Mouse (Mus musculus) mouse embryonic stem cell (cell line): ENCODE results near the gene Arap2.

Experiments used
- in situ Hi-C, 2 experiments: fragments of 300-500 bp; cut with MboI; formaldehyde crosslinking; loops; 1 replicate in 1 of 2; 3 replicates in 1 of 2; pipeline ENCODE4 v1.14.3; 2019 to 2020; ENCODE audit warnings: low sequenced_read_pairs in 2 of 2, low pct_unique_long_range_greater_than_20kb in 1 of 2, mixed read lengths in 1 of 2; ENCODE audit not compliant: unreplicated experiment in 1 of 2

Arap2 gene

DNA sequence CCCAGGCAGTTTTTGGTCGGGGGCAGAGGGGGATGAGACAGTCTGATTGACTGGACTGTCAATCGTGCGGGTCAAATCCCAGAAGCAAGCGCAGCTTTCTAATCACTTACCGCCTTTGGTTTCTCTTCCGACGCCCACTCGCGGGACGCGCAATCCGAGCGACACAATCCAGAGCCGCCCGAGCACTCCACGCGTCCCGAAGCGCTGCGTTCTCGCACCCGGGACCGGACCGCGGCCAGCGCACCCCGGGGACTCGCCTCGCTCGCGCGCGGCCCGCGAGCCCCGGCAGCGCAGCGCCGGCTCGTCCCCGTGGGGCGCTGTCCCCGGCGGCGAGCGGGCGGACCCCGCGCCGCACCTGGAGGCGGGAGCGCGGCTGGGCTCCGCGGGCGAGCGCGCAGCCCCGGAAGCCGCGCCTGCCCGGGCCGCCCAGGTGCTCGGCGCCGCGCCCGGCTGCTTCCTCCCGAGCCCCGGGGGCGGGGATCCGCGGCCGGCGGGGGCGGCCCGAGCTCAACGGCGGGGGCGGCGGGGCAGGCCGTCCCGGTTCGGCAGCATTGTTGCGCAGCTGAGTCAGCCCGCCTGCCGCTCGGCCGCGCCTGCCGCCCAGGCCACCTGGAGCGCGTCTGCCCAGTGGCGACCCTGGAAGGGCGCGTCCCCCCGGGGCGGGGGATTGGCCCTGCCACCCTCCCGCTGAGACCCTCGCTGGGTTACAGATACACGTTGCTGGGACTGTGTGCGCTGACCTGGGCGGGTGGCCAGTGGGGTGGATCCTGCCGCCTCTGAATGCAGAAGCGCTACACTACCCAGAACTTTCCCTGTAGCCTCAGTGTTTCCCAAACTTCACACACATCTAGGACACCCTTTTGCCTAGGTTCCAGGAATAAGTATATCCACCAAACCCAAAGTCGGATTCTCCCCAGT lies at the start of gene Arap2:
Gene Arap2, minus strand, starts transcription at position 376 of the 918 bp plus-strand sequence.
- in situ Hi-C loops = no loop called here

DNA sequence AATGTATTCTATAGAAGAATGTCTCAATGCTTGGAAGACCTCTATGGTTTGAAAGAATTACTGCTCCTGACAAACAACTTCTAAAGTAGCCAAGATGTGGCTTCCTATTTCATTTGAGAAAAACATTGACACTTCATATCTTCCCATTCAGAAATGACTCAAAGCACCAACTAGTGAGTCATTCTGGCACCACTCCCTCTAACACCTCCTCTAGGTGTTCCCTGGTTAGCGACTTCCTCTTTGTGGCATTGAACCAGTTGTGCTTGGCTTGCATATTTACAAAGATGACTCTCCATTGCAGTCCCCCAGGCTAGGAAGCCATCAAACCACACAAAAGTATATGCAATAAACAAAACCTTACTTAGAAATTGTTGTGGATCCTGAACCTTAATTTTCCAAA lies 49.8 kb upstream of the Arap2 start:
- in situ Hi-C loops = no loop called here

DNA sequence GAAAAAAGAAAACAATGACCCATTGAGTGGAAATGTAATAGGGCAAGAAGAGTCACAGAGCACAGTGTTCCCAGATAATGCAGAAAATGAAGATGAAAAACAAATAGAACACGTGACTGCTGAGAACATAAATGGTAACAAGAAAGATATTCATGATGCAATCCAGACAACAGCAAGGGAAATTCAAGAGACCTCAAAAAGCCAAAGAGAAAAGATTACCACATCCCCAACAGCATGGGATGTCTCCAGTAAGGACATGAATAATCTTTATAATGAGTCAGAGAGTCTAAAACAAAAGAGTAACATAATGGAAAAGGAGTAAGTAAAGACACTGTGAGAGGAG lies 48.1 kb upstream of the Arap2 start:
- in situ Hi-C loops = no loop called here

DNA sequence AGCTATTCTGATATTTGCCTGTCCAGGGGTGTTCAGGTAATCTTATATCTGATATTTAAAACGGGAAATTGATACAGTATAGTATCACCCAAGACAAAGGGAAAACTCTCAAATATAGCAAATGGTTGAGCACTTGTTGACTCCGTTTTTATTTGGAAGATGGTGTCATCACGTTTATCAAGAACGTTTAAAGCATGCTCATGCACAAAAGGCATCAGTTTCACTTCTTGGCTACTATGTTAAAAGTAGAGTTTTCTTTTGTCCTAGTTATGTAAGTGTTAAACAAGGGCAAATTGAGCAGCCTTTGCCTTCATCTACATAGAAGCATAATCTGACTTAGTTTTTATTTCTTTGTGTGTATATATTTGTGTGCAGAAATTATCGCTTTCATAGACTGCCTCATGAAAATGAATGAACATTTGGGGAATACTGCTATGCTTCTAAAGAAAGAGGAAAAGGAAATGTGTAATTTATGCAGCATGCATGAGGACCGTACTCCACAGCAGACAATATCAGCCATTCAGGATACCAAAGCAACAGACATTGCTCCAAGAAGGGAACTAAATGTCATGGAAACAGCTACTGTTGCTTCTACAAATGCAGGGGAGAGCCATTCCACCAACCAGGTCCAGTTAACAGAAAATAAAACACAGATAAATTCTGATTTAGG lies 47.6 kb upstream of the Arap2 start, which contains the start of gene Dthd1:
Gene Dthd1, plus strand, starts transcription at position 422 of the 670 bp plus-strand sequence.
- in situ Hi-C loops = no loop called here

DNA sequence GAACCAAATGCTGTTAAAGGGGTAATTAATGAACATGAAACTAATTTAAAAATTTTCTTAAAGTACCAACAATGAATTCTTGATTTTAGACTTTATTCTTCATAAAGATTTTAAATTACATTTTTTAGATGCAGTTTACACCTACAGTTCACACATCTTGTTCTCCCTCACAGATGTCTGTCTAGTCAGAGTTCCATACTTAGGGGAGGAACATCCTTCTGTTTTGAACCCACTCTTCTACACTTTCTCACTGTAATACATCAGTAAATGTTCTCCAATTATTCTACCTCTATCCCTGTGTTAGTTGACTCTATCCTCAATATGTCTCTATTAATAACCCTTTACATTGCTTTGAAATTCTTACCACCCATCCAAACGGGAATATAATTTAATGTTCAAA lies 26.8 kb upstream of the Arap2 start:
- in situ Hi-C loops = no loop called here

- in situ Hi-C loops = no loop called here
Observed at GRCm38 (mm10) chr5:62790921-62791564, 25.1 kb upstream of the Arap2 start.

GRCm38 (mm10) chr5:62786809-62787208 lies 20.9 kb upstream of the Arap2 start:
- in situ Hi-C loops = no loop called here

DNA sequence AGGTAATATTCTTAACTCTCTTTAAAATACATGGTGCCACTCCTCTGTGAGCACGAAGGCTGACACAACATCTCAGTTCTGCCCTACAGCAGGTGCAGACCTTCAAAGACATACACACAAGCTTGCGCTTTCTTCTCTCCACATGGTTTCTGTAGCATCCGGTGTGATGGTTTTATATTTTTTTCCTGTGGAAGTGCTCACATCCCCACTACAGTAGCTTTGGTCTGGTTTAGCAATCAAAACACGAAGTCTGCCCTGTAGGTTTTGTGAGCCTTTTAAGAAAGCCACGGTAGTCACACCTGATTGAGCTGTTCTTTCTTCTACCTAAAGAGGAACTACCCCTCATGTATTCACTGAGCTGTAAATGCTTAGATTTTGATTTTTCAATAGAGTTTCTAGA lies 12.7 kb upstream of the Arap2 start:
- in situ Hi-C loops = no loop called here

GRCm38 (mm10) chr5:62777804-62778203 lies 11.8 kb upstream of the Arap2 start:
- in situ Hi-C loops = no loop called here

- in situ Hi-C loops = no loop called here
Observed at GRCm38 (mm10) chr5:62771775-62772599, 6.0 kb upstream of the Arap2 start.

- in situ Hi-C loops = no loop called here
Observed at GRCm38 (mm10) chr5:62765459-62765783, 538 bp downstream of the Arap2 start.

- in situ Hi-C loops = no loop called here
Observed at GRCm38 (mm10) chr5:62764161-62764560, 1.8 kb downstream of the Arap2 start.

DNA sequence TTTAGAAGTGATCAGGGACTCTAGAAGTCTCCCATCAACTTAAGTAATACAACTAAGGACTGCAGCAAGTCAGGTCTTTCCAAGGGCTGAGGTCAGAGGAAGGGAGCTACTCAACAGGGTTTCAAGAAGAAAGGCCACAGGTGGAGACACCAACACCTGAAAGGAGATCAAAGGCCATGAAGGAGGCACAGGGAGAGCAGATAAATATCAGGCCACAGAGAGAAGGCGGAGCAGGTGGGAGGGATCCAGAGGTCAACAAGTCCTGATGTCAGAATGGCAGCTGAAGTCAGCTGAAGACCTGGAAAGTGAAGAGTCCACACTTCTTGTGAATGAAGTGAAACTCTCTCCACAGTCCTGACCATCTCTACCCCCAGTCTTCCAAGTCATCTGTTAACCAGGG lies 2.9 kb downstream of the Arap2 start:
- in situ Hi-C loops = no loop called here

DNA sequence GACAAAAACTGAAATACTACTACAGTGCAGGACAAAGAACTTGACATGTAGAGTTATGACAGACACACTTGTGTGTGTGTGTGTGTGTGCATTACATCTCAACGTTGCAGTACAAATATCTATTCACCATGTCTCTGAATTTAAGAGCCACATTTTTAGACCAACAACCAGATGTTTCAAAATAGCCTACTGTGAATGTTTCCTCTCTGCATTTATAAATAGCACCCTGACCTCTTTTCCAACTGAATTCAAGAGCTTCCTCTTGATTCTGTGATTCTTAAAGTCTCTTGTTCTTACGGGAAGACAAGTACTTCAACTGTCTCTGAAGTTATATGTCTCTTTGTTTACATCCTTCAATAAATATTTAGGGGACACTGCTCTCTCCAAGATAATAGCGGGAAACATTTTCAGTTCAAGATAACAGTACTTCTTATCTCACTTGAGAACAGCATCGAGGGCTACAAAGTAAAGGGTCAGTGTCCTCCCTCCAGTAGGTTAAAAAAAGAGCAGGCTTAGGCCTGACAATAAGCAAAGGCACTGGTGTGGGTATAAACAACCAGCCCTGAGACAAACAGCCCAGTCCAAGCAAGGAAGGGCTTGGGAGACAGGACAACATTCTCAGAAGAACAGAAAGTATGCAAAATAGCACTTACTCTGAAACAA lies 3.5 kb downstream of the Arap2 start:
- in situ Hi-C loops = no loop called here

- in situ Hi-C loops = no loop called here
Observed at GRCm38 (mm10) chr5:62760791-62761504, 5.0 kb downstream of the Arap2 start.

DNA sequence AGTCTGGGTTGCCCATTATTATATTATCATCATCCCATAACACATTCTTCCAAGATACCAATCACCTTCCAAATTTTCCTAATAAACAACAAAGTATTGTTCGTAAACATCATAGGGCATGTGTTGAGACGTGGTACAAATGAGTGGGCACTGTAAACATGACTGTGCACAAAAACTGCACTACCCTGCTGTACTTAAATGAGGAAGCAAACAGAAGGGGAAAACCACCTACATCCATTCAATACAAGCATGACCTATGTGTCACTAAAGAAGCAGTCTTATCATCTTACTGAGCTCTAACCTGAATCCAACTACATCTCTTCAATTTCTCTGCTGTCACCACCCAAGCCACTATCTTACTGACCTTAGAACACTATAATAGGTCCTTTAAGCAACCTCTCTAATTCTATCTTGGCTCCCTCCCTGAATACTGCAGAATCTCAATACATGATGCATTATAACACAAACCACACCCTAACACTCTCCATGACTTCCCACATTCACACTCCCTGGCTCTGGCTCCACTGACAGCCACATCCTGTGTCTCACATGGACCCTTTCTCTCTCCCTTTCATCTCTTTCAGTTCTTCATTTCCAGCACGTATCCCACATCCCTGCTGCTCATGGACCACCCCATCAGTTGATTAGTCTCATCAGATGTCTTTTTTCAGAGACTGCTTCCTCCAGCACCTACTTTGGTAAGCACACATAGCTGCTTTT lies 10.0 kb downstream of the Arap2 start:
- in situ Hi-C loops = no loop called here

- in situ Hi-C loops = no loop called here
Observed at GRCm38 (mm10) chr5:62752934-62753333, 13.0 kb downstream of the Arap2 start.
